Mouse (Mus musculus) kidney, postnatal 10 days (tissue): ENCODE data around the gene Cers2.
A peak's percentile ranks its signal among the peaks of the same experiment; 100 is the strongest.

Experiments used
- DNase-seq: peaks from one replicate; pipeline ENCODE4 v3.0.0; 2021; ENCODE audit warnings: mixed read lengths

The Cers2 gene

GRCm38 (mm10) chr3:95290156-95290555, 24.4 kb upstream of the Cers2 start:
- no peak for DNase-seq

GRCm38 (mm10) chr3:95291041-95291440, 23.6 kb upstream of the Cers2 start:
- no peak for DNase-seq

GRCm38 (mm10) chr3:95292899-95293298, 21.7 kb upstream of the Cers2 start:
- no peak for DNase-seq

- DNase-seq = peak; percentile 45
Measured at GRCm38 (mm10) chr3:95293537-95293936, 21.1 kb upstream of the Cers2 start.

GRCm38 (mm10) chr3:95294316-95294715, 20.3 kb upstream of the Cers2 start:
- DNase-seq = no peak

- DNase-seq = no peak
Measured at GRCm38 (mm10) chr3:95294718-95295117, 19.9 kb upstream of the Cers2 start.

GRCm38 (mm10) chr3:95295321-95296102, 19.1 kb upstream of the Cers2 start:
- peak; percentile 57 for DNase-seq

GRCm38 (mm10) chr3:95296103-95296469, 18.5 kb upstream of the Cers2 start:
- peak; percentile 70 for DNase-seq

- no peak for DNase-seq
Measured at GRCm38 (mm10) chr3:95298018-95298417, 16.6 kb upstream of the Cers2 start.

GRCm38 (mm10) chr3:95301204-95301796, 13.3 kb upstream of the Cers2 start:
- no peak for DNase-seq

GRCm38 (mm10) chr3:95306244-95306643, 8.3 kb upstream of the Cers2 start:
- no peak for DNase-seq

GRCm38 (mm10) chr3:95307100-95307499, 7.5 kb upstream of the Cers2 start, which contains the start of gene Anxa9:
TSS of gene Anxa9 (minus strand) at chr3:95307176.
- no peak for DNase-seq

GRCm38 (mm10) chr3:95310496-95310895, 4.1 kb upstream of the Cers2 start:
- DNase-seq = no peak

GRCm38 (mm10) chr3:95310968-95311882, 3.4 kb upstream of the Cers2 start:
- peak; percentile 81 for DNase-seq

- no peak for DNase-seq
Measured at GRCm38 (mm10) chr3:95312623-95313022, 2.0 kb upstream of the Cers2 start.

GRCm38 (mm10) chr3:95313476-95313875, 1.1 kb upstream of the Cers2 start:
- no peak for DNase-seq

- no peak for DNase-seq
Measured at GRCm38 (mm10) chr3:95314075-95314474, 516 bp upstream of the Cers2 start.

- peak; percentile 96 for DNase-seq
Measured at GRCm38 (mm10) chr3:95315094-95315843, 678 bp downstream of the Cers2 start.

GRCm38 (mm10) chr3:95315844-95316550, 1.4 kb downstream of the Cers2 start:
- no peak for DNase-seq

- DNase-seq = peak; percentile 79
Measured at GRCm38 (mm10) chr3:95317414-95318080, 3.0 kb downstream of the Cers2 start.

- DNase-seq = peak; percentile 70
Measured at GRCm38 (mm10) chr3:95318548-95318947, 4.0 kb downstream of the Cers2 start.
